Mouse (Mus musculus): ENCODE data around the gene Tmem125.
"Not testable (repeated sequence)": the region's sequence is repeated elsewhere in the genome, so short reads cannot be mapped to it uniquely, and the experiment has no call there.

The Tmem125 gene

GRCm38 (mm10) chr4:118543592-118544260, at the start of gene Tmem125:
Gene Tmem125, minus strand, starts transcription at chr4:118544044.
- peak; percentile 42 for DNase-seq

DNA sequence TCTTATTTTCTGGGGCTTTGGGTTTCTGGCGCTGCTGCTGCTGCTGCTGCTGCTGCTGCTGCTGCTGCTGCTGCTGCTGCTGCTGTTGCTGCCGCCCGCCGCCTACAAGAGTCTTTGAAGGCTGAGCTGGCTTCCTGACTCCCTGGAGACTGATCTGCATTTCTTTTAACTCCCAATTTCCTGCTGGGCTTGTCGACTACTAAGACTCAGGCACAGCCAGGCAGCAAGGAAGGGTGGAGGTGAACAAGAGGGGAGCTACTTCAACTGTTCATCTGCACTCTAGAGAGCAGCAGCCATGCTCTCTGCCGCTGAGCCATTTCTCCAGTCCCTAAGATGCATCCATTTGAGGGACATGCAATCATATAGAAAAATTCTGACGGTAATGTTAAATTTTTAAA, 45.9 kb upstream of the Tmem125 start:
- no peak for DNase-seq

GRCm38 (mm10) chr4:118589053-118589732, 45.3 kb upstream of the Tmem125 start:
- peak; percentile 20 for DNase-seq

DNA sequence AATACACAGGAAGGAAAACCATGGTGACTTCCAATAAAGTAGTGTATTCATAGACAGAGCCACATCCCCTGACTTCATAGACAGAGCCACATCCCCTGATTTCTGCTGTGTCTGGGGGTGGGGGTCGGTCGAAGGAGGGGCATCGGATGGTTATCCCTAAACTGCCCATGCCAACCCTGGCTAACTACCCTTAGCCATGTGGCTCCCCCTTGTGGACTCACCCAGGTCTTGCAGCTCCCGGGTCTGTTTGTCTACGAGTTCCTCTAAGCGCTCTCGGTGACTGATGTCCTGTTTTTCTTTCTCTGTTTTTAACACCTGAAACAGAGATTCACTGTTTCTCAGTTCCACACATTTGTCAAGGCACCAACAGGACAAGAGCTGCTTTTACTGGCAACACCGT, 38.8 kb upstream of the Tmem125 start:
- no peak for DNase-seq

GRCm38 (mm10) chr4:118581508-118581907, 37.7 kb upstream of the Tmem125 start:
- DNase-seq: peak; percentile 82

DNA sequence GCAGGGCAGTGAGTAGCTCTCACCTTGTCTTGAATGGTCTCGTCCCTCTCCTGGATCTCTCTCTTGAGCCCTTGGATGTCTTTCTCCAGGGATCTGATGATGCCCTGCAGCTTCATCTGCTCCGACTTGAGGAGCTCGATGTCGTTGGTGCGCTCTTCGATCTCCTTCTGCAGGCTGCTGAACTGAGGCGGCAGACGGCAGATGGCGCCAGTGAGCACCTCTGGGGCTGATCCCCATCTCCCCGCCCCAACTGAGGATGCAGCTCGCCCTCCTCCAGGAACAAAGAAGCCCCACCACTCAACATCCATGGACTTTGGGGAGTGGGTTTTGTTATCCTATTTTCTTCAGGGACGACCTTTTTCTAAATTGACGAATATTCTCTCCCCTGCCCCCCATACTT, 35.5 kb upstream of the Tmem125 start:
- peak; percentile 40 for DNase-seq

DNA sequence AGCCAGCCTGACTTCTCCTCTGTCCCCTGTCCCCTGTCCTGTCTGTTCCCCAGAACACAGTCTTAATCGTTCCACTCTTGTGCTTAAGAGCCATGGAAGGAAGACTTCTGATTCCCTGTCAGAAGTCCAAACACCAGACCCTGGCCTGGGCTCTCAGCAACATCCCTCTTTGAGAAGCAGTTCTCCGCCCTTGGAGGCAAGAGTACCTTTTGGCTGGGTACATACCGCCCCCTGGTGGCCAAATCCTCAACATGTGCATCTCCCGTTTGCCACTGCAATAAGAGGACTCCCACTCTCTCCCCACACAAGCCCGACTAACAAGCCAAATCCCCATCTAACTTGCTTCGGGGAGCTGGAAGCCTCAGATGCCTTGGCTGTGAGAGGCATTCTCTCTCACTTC, 32.3 kb upstream of the Tmem125 start:
- peak; percentile 86 for DNase-seq

DNA sequence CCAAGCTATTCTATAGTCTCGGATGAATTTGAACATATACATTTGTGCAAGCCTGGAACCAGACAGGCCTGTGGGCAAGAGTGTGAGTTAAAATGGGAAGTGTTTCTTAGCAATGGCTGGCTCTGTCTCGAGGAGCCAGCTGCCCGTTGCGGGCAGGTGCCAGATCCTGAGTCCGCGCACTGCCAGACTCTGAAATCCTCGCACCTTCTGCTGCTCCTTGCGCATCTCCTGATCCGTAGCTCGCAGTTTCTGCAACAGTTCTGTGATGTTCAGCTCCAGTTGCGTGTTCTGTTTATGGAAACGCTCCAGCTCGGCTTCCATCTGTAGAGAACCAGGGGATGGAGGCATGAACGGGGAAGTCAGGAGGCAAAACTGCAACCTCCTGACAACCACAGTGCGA, 27.6 kb upstream of the Tmem125 start:
- no peak for DNase-seq

DNA sequence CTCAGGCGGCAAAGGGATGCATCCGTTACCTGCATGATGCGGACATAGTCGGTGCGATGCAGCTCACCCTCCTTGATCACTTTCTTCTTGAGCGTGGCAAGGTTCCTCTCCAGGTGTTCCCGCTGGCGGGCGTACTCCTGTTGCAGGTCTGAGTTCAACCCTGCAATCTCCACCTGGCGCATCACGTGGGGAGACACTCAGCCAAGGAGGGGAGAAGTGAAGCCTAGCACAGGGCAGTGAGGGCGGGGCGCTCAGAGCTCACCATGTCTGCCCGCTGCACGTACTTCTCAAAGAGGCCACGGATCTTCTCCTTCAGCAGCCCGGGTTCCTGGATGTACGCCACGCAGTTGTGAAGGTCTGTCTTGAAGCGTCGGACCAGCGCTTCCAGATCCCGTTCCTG, 25.5 kb upstream of the Tmem125 start:
- DNase-seq: no peak

- no peak for DNase-seq
Observed at GRCm38 (mm10) chr4:118568709-118569108, 24.9 kb upstream of the Tmem125 start.

DNA sequence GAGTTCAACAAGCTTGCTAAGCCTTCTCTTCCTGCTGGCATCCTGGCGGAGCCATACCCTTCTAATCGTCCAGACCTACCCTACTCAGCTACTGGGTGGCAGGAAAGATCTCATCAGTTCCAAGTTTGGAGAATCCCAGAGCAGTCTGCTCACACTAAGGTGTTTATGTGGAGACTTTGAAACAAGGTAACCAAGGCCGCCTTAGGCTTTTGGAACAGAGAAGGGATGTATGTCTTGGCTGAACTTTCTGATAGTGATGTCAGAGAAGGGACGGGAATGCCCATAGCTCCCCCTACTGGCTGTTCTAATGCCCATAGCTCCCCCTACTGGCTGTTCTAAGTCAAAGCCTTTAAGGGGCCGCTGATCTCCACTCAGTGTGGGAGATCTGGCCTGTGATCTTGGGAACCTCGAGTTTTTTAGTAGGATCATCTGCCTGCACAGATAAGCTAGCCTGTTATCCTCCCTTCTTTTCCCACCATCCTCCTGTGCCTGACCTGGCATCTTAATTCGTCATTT, 22.4 kb upstream of the Tmem125 start:
- peak; percentile 71 for DNase-seq

- DNase-seq: no peak
Observed at GRCm38 (mm10) chr4:118564926-118565279, 21.1 kb upstream of the Tmem125 start.

DNA sequence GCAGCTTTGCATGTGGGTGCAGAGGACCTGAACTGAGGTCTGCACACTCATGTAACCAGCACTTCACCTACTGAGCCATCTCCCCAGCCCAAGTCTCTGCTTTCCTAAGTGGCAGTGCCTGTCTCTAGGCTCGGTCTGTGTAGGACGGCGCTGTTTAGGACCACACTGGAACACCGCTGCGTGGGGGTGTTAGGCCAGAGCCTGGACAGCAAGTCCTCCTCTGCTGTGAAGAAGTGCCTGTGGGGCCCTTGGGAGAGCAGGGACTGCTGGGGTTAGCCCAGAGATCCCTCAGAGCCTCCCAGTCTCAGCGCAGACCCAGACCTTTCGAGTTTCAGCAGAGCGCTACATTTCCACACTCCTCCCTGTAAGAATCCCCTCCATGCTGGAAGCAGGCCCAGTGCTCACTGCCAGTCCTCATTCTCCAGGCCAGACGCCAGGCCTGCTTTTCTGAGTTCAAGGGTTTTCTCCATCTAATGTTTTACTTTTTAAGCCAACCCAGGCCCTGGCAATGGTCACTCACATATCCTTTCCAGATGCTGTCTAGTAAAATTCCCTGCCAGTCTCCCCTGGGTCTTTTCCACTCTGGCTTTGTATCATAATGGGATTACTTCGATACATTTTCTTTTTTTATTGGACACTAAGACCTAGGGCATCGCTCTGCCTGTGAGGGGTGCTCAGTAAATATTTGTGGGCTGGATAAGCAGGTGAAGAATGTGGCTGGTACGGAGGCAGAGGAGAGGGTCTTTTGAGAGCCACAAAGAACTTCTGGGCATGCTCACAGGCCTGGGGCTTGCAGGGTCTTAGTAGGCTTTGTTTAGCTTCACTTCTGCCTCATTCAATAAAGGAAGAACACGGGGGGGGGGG, 20.4 kb upstream of the Tmem125 start:
- DNase-seq: no peak

DNA sequence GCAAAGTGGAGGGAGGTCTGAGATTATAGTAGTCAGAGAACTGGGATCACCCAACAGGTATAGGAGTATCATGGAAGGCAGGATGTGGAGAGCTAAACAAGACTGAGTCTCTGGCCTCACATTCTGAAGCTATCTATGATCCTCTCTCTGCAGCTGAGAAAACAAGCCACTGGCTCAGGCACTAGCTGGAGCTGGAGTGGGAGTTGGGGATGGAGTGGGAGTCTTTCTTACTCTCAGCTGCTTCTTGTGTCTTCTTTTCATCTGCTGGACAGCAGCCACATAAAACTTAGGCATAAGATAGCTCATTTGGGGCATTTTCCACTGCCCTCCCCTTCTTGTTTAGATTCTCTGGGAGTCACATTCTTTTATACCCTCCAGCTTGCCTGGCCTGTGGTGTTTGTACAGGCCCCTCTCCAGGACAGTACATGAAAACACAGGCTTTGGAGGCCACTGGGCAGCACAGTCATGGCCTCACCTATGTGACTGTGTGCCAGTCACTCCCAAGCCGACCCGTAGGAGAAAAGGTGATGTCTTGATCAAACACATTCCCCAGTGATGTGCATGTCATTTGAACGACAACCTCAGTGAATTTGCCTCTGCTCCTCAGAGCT, 9.3 kb upstream of the Tmem125 start:
- no peak for DNase-seq

DNA sequence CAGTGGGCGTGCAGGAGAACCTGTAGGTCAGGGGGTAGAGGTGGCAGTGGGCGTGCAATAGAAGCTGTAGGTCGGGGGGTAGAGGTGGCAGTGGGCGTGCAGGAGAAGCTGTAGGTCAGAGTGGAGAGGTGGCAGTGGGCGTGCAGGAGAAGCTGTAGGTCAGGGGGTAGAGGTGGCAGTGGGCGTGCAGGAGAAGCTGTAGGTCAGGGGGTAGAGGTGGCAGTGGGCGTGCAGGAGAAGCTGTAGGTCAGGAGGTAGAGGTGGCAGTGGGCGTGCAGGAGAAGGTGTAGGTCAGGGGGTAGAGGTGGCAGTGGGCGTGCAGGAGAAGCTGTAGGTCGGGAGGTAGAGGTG, 4.3 kb upstream of the Tmem125 start:
- DNase-seq: peak; percentile 64

GRCm38 (mm10) chr4:118547424-118548129, 3.7 kb upstream of the Tmem125 start:
- not testable (repeated sequence) for DNase-seq

DNA sequence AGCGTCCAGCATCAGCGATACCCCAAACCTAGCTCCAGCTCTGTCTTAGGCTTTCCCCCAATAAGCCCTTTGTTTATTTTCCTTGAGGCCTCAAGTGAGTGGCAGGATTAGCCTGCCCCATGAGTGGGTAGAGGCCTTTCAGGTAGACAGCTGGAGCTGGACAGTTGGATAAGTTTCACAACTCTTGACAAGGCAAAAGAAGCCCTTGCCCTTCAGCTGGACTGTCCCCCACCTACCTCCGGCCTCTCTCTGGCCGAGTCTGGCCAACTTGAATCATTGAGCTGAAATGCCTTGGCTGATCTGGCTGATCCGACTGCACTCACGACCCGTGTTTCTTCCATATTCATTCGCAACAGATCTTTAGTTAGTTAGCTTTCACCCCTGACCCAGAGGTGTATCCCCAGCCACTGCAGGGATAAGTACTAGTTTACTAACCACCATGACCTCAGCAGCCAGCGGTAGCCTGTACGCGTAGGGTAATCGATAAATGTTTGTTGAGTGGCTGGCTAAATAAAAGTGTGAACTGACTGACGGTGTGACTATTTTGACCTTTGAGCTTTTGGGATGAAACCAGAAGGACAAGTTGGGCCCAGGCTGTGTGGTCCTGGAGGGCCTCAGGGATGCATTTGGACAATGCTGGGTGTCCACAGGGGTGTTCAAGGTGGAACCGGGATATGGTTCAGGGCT, 740 bp upstream of the Tmem125 start:
- no peak for DNase-seq

DNA sequence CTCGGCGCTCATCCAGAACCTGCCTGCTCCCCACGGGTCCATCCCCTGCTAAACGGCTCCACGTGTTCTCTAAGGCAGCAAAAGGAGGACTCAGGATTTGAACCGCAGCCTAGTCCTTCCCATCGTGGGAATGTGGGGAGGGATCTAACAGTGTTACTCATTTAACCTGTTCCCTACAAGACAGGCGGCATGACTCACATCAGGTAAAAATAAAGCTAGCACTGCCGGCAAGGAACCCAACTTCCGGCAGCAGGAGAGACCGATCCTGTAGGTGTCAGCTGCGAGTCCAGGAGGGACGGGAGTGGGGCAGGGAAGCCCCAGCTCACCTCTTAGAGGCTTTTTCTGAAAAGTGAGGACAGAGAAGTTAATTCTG, 700 bp downstream of the Tmem125 start:
- DNase-seq: no peak

GRCm38 (mm10) chr4:118542510-118543157, 1.2 kb downstream of the Tmem125 start:
- DNase-seq: no peak

DNA sequence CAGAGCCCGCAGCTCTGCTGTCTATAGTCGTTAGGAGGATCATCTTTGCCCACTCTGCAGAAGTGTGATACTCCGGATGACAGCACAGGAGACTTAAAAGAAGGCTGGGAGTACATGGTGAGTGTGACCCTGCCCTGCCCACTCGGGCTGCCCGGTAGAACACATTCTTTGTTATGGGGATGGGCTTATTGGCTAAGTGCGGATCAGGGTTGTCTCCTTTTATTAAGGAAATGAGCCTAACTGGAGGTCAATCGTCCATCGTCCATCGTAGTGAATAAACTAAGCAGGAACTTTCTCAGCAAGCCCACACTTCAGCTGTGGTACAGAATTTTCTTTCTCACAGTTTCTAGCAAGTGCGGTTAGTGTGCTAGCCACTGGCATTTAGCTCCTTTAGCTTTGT, 3.9 kb downstream of the Tmem125 start:
- DNase-seq: no peak

GRCm38 (mm10) chr4:118537801-118538200, 6.0 kb downstream of the Tmem125 start:
- DNase-seq: no peak

GRCm38 (mm10) chr4:118535610-118536009, 8.2 kb downstream of the Tmem125 start:
- no peak for DNase-seq

Measured in retina, postnatal 1 day (tissue).